Mouse (Mus musculus): ENCODE data around the gene Nek11. TPM values are rescaled to one million over a fixed set of nuclear protein-coding genes. Genes with fewer than 3 reads are reported as not detected.

The Nek11 gene
- polyA plus RNA-seq (2012; fragmentation: generic; extraction: Trizol): not detected

GRCm38 (mm10) chr9:105395218-105395627 lies at the start of gene Nek11, which contains the start of gene Aste1:
Gene Nek11, minus strand, starts transcription at chr9:105395524.
Gene Aste1, plus strand, starts transcription at chr9:105395392.

GRCm38 (mm10) chr9:105144992-105145391 lies 250.3 kb downstream of the Nek11 start, which contains the start of gene 1700080E11Rik:
Gene 1700080E11Rik, minus strand, starts transcription at chr9:105145092.

GRCm38 (mm10) chr9:105131253-105132001 lies 263.9 kb downstream of the Nek11 start, which contains the start of gene Nudt16:
Gene Nudt16, minus strand, starts transcription at chr9:105131824.

Other genes starting within 250 kb of the Nek11 start
- 1 to 10 TPM in 1 of 2 experiments, under 1 TPM in 1; 0.34 to 1.6 TPM for gene Aste1, start 132 bp downstream of the Nek11 start, polyA plus RNA-seq (2012; fragmentation: generic; extraction: Trizol)
- gene Atp2c1, start 131.8 kb upstream of the Nek11 start, polyA plus RNA-seq (2012; fragmentation: generic; extraction: Trizol): 1 to 10 TPM; 1.1 to 7.1 TPM
- 10 to 100 TPM in 1 of 2 experiments, 1 to 10 TPM in 1; 3.9 to 17.8 TPM for gene Pik3r4, start 247.5 kb upstream of the Nek11 start, polyA plus RNA-seq (2012; fragmentation: generic; extraction: Trizol)

Data from C3H10T1/2 (cell line).